Mouse (Mus musculus): ENCODE data around the gene Dffb.

The Dffb gene

DNA sequence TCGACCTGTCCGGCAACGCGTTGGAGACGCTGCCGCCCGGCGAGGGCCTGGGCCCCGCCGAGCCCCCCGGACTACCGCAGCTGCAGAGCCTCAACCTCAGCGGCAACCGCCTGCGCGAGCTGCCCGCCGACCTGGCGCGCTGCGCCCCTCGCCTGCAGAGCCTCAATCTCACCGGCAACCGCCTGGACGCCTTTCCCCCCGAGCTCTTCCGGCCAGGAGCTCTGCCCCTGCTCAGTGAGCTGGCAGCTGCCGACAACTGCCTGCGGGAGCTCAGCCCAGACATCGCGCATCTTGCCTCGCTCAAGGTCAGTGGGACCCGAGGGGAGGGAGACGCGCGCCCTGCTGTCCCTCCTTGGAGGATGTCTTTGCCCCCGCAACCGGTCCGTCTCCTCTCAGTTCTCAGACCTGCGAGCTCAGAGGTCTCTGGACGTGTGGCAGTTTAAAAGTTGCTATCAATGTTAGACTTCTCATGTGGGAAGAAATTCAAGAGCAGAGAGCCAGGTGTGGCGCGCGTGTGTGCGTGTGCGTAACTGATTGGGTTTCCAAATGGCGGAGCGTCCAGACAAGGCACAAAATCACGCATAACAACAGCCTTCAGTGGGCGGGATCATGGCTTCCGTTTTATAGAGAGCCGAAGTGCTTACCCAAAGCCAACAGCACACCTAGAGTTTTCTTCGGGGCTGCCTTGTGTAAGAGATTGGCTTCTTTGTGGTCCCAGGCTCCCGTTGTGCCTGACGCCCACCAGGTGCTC lies 37.4 kb upstream of the Dffb start:
- Histone ChIP-seq H3K36me3 (ENCODE audit: insufficient read depth, low read length) (peaks cover 52% of the 10 kb centered on the region), H3K4me1 (replicated peaks; ENCODE audit: low read depth, low read length) (peaks cover 59% of the 10 kb centered on the region)
- TF ChIP-seq POU5F1 (IDR thresholded peaks at IDR 0.05; ENCODE audit: borderline replicate concordance, low read length): no peak
- TF ChIP-seq CTCF (conservative IDR thresholded peaks at IDR 0.05; ENCODE audit: low read length): no peak
- TF ChIP-seq NANOG (IDR thresholded peaks at IDR 0.05; ENCODE audit: borderline replicate concordance, low read length): no peak

DNA sequence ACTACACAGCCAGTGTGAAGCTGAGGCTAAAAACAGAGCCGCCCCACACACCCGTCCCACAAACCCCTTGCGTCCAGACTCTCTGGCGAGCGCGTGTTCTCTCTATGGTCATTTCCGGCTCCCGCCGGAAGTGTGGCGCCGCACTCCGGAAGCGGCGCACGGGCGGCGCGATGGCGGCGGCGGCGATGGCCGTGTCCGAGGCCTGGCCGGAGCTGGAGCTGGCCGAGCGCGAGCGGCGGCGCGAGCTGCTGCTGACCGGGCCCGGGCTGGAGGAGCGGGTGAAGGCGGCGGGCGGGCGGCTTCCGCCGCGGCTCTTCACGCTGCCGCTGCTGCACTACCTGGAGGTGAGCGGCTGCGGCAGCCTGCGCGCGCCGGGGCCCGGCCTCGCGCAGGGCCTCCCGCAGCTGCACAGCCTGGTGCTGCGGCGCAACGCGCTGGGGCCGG lies 36.7 kb upstream of the Dffb start, which contains the start of gene Lrrc47:
TSS of gene Lrrc47 (plus strand) at position 86 of the 444 bp plus-strand sequence.
- Histone ChIP-seq H3K4me3 (replicated peaks; ENCODE audit: low read length) (peak within 1 kb of the TSS; percentile 99), H3K27me3 (ENCODE audit: insufficient read depth, low read length) (no peaks in the 10 kb centered on the region), H3K4me1 (replicated peaks; ENCODE audit: low read depth, low read length) (peaks cover 58% of the 10 kb centered on the region), H3K36me3 (ENCODE audit: insufficient read depth, low read length) (peaks cover 52% of the 10 kb centered on the region), H3K9me3 (ENCODE audit: low read length) (no peaks in the 10 kb centered on the region)
- no peak for TF ChIP-seq NANOG (IDR thresholded peaks at IDR 0.05; ENCODE audit: borderline replicate concordance, low read length)
- no peak for TF ChIP-seq POU5F1 (IDR thresholded peaks at IDR 0.05; ENCODE audit: borderline replicate concordance, low read length)
- no peak for TF ChIP-seq CTCF (conservative IDR thresholded peaks at IDR 0.05; ENCODE audit: low read length)

More for the DNA sequence above, 37.4 kb upstream of the Dffb start:
- Histone ChIP-seq H3K9me3 (ENCODE audit: low read length) (no peaks in the 10 kb centered on the region), H3K27me3 (ENCODE audit: insufficient read depth, low read length) (no peaks in the 10 kb centered on the region), H3K4me3 (replicated peaks; ENCODE audit: low read length) (peak overlapping the region; percentile 99)

DNA sequence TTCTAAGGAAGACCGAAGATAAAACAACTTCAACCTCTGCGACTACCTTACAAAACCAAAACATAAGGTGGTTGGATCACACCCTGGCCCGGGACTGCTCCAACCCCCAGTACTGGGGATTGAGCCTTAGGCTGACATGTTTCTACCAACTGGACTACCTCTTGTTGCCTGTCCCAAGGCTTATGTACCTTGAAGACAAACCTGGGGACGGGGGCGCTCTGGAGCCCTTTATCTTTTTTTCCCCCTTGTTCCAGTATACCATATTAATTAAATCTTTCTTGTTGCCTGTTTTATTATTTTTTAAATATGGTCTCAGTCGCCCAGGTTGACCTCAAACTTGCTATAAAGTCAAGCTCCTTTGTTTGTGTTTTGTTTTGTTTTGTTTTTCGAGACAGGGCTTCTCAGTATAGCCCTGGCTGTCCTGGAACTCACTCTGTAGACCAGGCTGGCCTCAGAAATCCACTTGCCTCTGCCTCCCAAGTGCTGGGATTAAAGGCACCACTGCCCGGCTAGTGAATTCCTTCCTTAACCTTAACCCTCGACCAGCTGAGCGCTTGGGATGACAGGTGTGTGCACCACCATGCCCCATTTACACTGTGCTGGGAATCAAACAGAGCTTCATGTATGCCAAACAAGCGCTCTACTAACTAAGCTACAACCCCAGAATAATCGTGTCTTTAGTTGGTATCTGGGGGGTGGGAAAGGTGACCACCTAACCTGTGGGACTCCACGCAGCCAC lies 36.1 kb upstream of the Dffb start:
- H3K4me3 ChIP-seq (replicated peaks; ENCODE audit: low read length): peak overlapping the region; percentile 99
- peaks cover 52% of the 10 kb centered on the region for H3K36me3 ChIP-seq (ENCODE audit: insufficient read depth, low read length)
- H3K27me3 ChIP-seq (ENCODE audit: insufficient read depth, low read length): no peaks in the 10 kb centered on the region
- peaks cover 58% of the 10 kb centered on the region for H3K4me1 ChIP-seq (replicated peaks; ENCODE audit: low read depth, low read length)
- H3K9me3 ChIP-seq (ENCODE audit: low read length): no peaks in the 10 kb centered on the region
- no peak for TF ChIP-seq CTCF (conservative IDR thresholded peaks at IDR 0.05; ENCODE audit: low read length)

DNA sequence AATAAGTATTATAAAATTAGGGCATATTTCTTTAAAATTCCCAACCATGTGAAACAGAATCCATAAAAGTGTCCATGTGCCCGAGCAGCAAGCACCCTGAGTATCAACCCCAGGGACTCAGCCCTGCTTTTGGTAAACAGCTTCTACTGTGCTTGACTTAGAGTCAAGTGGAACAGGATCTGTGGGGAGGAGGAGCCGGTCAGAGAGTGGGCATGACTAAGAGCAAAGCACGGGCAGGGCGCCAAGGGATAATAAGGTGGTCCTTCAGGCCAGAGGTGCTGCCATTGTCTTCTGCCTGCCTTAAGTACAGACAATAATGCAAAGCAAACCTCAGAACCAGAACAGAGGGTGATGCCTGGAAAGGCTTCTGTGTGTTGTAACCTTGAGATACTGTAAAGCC lies 32.8 kb upstream of the Dffb start:
- Histone ChIP-seq H3K4me1 (replicated peaks; ENCODE audit: low read depth, low read length) (peaks cover 25% of the 10 kb centered on the region), H3K4me3 (replicated peaks; ENCODE audit: low read length) (no peak overlapping the region), H3K36me3 (ENCODE audit: insufficient read depth, low read length) (peaks cover 54% of the 10 kb centered on the region), H3K27me3 (ENCODE audit: insufficient read depth, low read length) (no peaks in the 10 kb centered on the region), H3K9me3 (ENCODE audit: low read length) (no peaks in the 10 kb centered on the region)
- TF ChIP-seq POU5F1 (IDR thresholded peaks at IDR 0.05; ENCODE audit: borderline replicate concordance, low read length): no peak

DNA sequence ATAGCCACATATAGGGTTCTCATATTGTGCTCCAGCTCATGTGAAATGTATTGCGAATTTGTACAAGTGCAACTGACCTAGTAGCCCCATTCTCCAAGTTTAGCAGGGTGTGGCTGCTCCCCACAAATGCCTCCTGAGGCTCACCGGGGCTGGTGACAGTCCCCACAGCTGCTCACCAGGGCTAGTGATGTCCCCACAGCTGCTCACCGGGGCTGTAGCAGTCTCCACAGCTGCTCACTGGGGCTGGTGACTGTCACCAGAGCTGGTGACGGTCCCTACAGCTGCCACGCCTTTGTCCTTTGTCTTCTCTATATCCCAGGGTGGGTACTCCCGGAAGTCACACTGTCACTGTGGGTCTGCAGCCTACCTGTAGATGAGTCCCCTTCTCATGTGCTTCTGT lies 31.3 kb upstream of the Dffb start:
- TF ChIP-seq POU5F1 (IDR thresholded peaks at IDR 0.05; ENCODE audit: borderline replicate concordance, low read length) (no peak), CTCF (conservative IDR thresholded peaks at IDR 0.05; ENCODE audit: low read length) (no peak), NANOG (IDR thresholded peaks at IDR 0.05; ENCODE audit: borderline replicate concordance, low read length) (no peak)
- H3K9me3 ChIP-seq (ENCODE audit: low read length): no peaks in the 10 kb centered on the region
- H3K36me3 ChIP-seq (ENCODE audit: insufficient read depth, low read length): peaks cover 64% of the 10 kb centered on the region
- H3K4me3 ChIP-seq (replicated peaks; ENCODE audit: low read length): no peak overlapping the region
- no peaks in the 10 kb centered on the region for H3K27me3 ChIP-seq (ENCODE audit: insufficient read depth, low read length)
- H3K4me1 ChIP-seq (replicated peaks; ENCODE audit: low read depth, low read length): peaks cover 20% of the 10 kb centered on the region

DNA sequence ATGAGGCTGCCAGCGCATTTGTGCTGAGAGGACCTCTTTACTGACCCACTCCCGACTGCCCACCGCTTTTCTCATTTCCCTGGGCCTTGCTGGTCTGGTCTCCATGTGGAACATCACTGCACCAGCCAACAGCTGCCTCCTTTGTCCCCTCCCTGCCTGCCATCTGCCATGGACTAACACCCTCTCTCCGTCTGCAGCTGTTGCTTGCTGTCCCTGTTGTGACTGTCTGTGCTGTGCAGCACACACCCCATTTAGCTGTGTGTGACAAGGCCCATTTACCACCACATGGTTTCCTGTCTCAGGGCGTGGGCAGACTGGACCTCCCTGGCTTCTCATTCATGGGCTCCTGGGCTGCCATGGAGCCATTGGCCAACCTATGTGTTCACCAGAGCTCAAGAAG lies 30.6 kb upstream of the Dffb start:
- H3K4me3 ChIP-seq (replicated peaks; ENCODE audit: low read length): no peak overlapping the region
- H3K27me3 ChIP-seq (ENCODE audit: insufficient read depth, low read length): no peaks in the 10 kb centered on the region
- no peaks in the 10 kb centered on the region for H3K9me3 ChIP-seq (ENCODE audit: low read length)
- H3K4me1 ChIP-seq (replicated peaks; ENCODE audit: low read depth, low read length): peaks cover 12% of the 10 kb centered on the region
- peaks cover 64% of the 10 kb centered on the region for H3K36me3 ChIP-seq (ENCODE audit: insufficient read depth, low read length)
- no peak for TF ChIP-seq NANOG (IDR thresholded peaks at IDR 0.05; ENCODE audit: borderline replicate concordance, low read length)
- TF ChIP-seq CTCF (conservative IDR thresholded peaks at IDR 0.05; ENCODE audit: low read length): no peak
- no peak for TF ChIP-seq POU5F1 (IDR thresholded peaks at IDR 0.05; ENCODE audit: borderline replicate concordance, low read length)

DNA sequence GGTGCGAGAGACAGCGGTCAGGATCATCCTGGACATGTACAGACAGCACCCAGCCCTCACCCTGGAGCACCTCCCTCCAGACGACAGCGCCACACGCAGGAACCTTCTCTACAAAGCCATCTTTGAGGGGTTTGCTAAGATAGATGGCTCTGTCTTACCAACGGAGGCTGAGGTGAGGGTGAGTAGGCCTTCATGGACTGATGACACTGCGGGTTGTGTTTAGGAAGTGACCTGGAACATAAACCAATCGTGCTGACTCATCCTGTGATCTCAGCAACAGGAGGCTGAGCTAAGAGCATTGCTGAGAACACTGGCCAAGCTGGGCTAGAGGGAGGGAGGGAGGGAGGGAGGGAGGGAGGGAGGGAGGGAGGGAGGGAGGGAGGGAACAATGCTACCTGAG lies 18.6 kb upstream of the Dffb start:
- no peaks in the 10 kb centered on the region for H3K27me3 ChIP-seq (ENCODE audit: insufficient read depth, low read length)
- H3K4me1 ChIP-seq (replicated peaks; ENCODE audit: low read depth, low read length): peaks cover 19% of the 10 kb centered on the region
- peak overlapping the region; percentile 49 for H3K4me3 ChIP-seq (replicated peaks; ENCODE audit: low read length)
- H3K36me3 ChIP-seq (ENCODE audit: insufficient read depth, low read length): peaks cover 88% of the 10 kb centered on the region
- TF ChIP-seq CTCF (conservative IDR thresholded peaks at IDR 0.05; ENCODE audit: low read length): no peak
- no peak for TF ChIP-seq POU5F1 (IDR thresholded peaks at IDR 0.05; ENCODE audit: borderline replicate concordance, low read length)
- TF ChIP-seq NANOG (IDR thresholded peaks at IDR 0.05; ENCODE audit: borderline replicate concordance, low read length): no peak
- no peaks in the 10 kb centered on the region for H3K9me3 ChIP-seq (ENCODE audit: low read length)

DNA sequence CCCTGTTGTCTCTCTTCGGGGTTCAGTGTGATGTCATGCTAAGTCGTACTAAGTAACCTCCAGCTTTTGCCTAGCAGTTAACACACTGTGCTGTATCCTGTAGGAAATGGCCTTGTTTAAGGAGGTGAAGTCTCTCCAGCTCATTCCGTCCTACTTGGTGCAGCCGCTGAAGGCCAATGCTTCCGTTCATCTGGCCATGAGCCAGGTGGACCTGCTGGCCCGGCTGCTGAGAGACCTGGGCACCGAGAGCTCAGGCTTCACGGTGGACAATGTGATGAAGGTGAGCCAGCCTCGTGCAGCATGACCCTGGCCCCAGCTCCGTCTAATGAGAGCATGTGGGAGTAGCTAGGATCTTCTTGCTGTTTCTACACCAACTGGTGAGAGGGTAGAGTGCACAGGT lies 17.8 kb upstream of the Dffb start:
- peaks cover 88% of the 10 kb centered on the region for H3K36me3 ChIP-seq (ENCODE audit: insufficient read depth, low read length)
- peak overlapping the region; percentile 49; the same call in 1 of the 2 replicates for H3K4me3 ChIP-seq (replicated peaks; ENCODE audit: low read length)
- no peak for TF ChIP-seq POU5F1 (IDR thresholded peaks at IDR 0.05; ENCODE audit: borderline replicate concordance, low read length)
- TF ChIP-seq NANOG (IDR thresholded peaks at IDR 0.05; ENCODE audit: borderline replicate concordance, low read length): no peak
- TF ChIP-seq CTCF (conservative IDR thresholded peaks at IDR 0.05; ENCODE audit: low read length): no peak
- H3K27me3 ChIP-seq (ENCODE audit: insufficient read depth, low read length): no peaks in the 10 kb centered on the region
- H3K4me1 ChIP-seq (replicated peaks; ENCODE audit: low read depth, low read length): peaks cover 19% of the 10 kb centered on the region
- H3K9me3 ChIP-seq (ENCODE audit: low read length): no peaks in the 10 kb centered on the region

All from E14TG2a.4 (cell line).